Mouse (Mus musculus) lung, adult 2 months (tissue): Measurements from ENCODE around the gene Afm.

Experiments used
- CTCF ChIP-seq: fragments of 200-500 bp; IDR thresholded peaks from 2 replicates; pipeline ENCODE4 v1.5.1; 2011; ENCODE audit warnings: mild to moderate bottlenecking, low read length, control low read depth; ENCODE audit not compliant: insufficient read depth
- POLR2A ChIP-seq: fragments of 200-500 bp; IDR thresholded peaks from 2 replicates; pipeline ENCODE4 v1.6.1; 2011; ENCODE audit warnings: low read depth, mild to moderate bottlenecking, control low read depth, low read length, borderline replicate concordance; ENCODE audit errors: extremely low read depth

- no peak for TF ChIP-seq POLR2A
- TF ChIP-seq CTCF = no peak
Measured at GRCm38 (mm10) chr5:90577751-90578150, 59.0 kb downstream of the Afm start.
